Mouse (Mus musculus) kidney, adult 2 months (tissue): ENCODE results near the gene Aldh1l2.

Experiments
- CTCF ChIP-seq: fragments of 200-500 bp; conservative IDR thresholded peaks from 2 replicates; pipeline ENCODE4 v1.5.1; 2011; ENCODE audit warnings: low read depth, mild to moderate bottlenecking, control low read depth, low read length, moderate library complexity, mixed read lengths; ENCODE audit not compliant: insufficient read depth, insufficient read length
- POLR2A ChIP-seq: fragments of 200-500 bp; IDR thresholded peaks from one replicate; pipeline ENCODE4 v1.6.1; 2011; ENCODE audit warnings: low read depth, low read length, control low read depth

DNA sequence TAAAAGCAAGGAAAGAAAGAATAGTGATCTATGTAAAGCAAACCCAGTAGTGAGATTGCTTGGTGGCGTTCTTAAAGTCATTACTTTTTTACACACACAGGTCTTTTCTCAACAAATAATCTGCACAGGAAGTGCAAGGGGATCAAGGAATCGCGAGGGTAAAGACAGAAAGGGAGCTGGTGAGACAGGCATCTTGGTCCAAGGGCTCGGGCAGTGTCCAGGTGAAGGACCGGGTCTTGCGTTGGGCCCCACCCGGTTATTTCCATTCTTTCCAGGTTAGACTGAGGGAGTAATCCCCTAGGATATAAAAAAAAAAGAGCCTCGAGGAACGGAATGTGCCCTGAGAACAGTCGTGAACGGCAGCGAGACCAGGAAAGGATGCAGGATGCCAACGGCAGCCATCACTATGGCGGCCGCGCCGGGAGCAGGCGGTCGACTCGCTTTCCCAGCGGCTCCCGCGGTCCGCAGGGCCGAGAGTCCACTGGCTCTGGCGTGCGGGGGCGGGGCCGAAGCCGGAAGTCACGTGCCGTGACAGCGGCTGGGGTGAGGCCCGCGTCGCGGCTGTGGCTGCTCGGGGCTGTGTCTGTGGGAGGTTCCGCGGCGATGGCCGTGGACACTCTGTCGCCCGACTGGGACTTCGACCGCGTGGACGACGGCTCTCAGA is 9.6 kb upstream of the Aldh1l2 start, which contains the start of gene Washc4:
- TF ChIP-seq CTCF, result no peak
- no peak for TF ChIP-seq POLR2A
